ENCODE assay signal across 23 mouse cellular contexts in genomic region chr9:21062928-21063327, GRCm38 (mm10). TPM values are rescaled to one million over a fixed set of nuclear protein-coding genes. Genes with fewer than 3 reads are reported as not detected.
DNase-seq lines count a peak whose midpoint lies in the region; ATAC-seq and TF ChIP-seq lines count a peak whose summit lies in the region.
"Had no signal": no experiment of that assay in that cellular context is flagged by ENCODE, and none has a peak within 500 bp of the region (broad histone marks: within the 10 kb centered on the region; RNA-seq: fewer than 3 reads in every experiment).

No protein-coding gene starts in this region.

- H3K4me2 ChIP-seq in stomach, postnatal 0 days (replicated peaks; ENCODE audit: low read depth) = no peak overlapping the region
- H3K4me2 ChIP-seq: embryonic facial prominence, embryonic 15.5 days; forebrain, embryonic 15.5 days; hindbrain, embryonic 15.5 days; limb, embryonic 12.5 days; neural tube, embryonic 15.5 days had no signal

- peak; percentile 96 for ATAC-seq in frontal cortex, adult (ENCODE audit: low TSS enrichment)
- ATAC-seq in stomach, postnatal 0 days (ENCODE audit: low FRiP score, low TSS enrichment) = 0 out of 2 replicates have a peak, but pooled peaks have one; percentile 15
- ATAC-seq: forebrain, embryonic 15.5 days had no signal

- H3K27ac ChIP-seq in stomach, postnatal 0 days (replicated peaks) = no peak overlapping the region
- H3K27ac ChIP-seq: embryonic facial prominence, embryonic 15.5 days; forebrain, embryonic 15.5 days; heart, embryonic 10.5 days; hindbrain, embryonic 15.5 days; limb, embryonic 12.5 days; liver, embryonic 14.5 days; midbrain, embryonic 10.5 days; neural tube, embryonic 15.5 days had no signal

- no peak overlapping the region for H3K4me3 ChIP-seq in stomach, postnatal 0 days (ENCODE audit: low read depth, low read length)
- H3K4me3 ChIP-seq: embryonic facial prominence, embryonic 15.5 days; forebrain, embryonic 15.5 days; heart, embryonic 10.5 days; hindbrain, embryonic 15.5 days; limb, embryonic 12.5 days; midbrain, embryonic 10.5 days; neural tube, embryonic 15.5 days had no signal

- no peak for TF ChIP-seq CTCF in stomach, postnatal 0 days (IDR thresholded peaks at IDR 0.05; ENCODE audit: low read depth)

- no peaks in the 10 kb centered on the region for H3K27me3 ChIP-seq in stomach, postnatal 0 days (ENCODE audit: control insufficient read depth, insufficient read depth, low read length)
- H3K27me3 ChIP-seq: CH12.LX; embryonic facial prominence, embryonic 15.5 days; forebrain, embryonic 15.5 days; hindbrain, embryonic 15.5 days; limb, embryonic 12.5 days; neural tube, embryonic 15.5 days had no signal

- H3K36me3 ChIP-seq in stomach, postnatal 0 days (ENCODE audit: control insufficient read depth, insufficient read depth, low read length) = peaks cover 5% of the 10 kb centered on the region; the same call in 1 of the 2 replicates

- no peak for TF ChIP-seq EP300 in stomach, postnatal 0 days (optimal IDR thresholded peaks at IDR 0.05)

- 87% methylated on average over 2 of the region's 2 CpGs for WGBS in stomach, postnatal 0 days

- H3K9ac ChIP-seq in stomach, postnatal 0 days (ENCODE audit: low read length) = no peak overlapping the region
- H3K9ac ChIP-seq: embryonic facial prominence, embryonic 15.5 days; forebrain, embryonic 15.5 days; hindbrain, embryonic 15.5 days; limb, embryonic 12.5 days; liver, embryonic 14.5 days; neural tube, embryonic 15.5 days had no signal

- intact Hi-C loops in left cerebral cortex, postnatal 14 days (cut with DNase I) = no loop called here

- no peaks in the 10 kb centered on the region for H3K4me1 ChIP-seq in stomach, postnatal 0 days (replicated peaks; ENCODE audit: control insufficient read depth, insufficient read depth)
- H3K4me1 ChIP-seq: embryonic facial prominence, embryonic 15.5 days; forebrain, embryonic 15.5 days; heart, embryonic 10.5 days; hindbrain, embryonic 15.5 days; limb, embryonic 12.5 days; neural tube, embryonic 15.5 days had no signal

- DNase-seq in frontal cortex, postnatal 25 days (ENCODE audit: low spot score in 2 of 2) = no peak
- peak; percentile 81 to 86 for DNase-seq in frontal cortex, adult 2 months (ENCODE audit: extremely low spot score in 1 of 2, low spot score in 1 of 2)
- DNase-seq in left cerebral cortex, postnatal 14 days (ENCODE audit: low spot score in 2 of 2) = peak; percentile 70 to 86
- DNase-seq in stomach, postnatal 0 days (ENCODE audit: low spot score) = no peak
- no peak for DNase-seq in adrenal gland, adult 18-20 months (ENCODE audit: low spot score in 2 of 2)
- DNase-seq in c-Kit-positive CD71-positive TER-119-positive erythroid progenitor cells, embryonic 14.5 days (ENCODE audit: low spot score) = no peak
- no peak for DNase-seq in gastrocnemius, postnatal 10 days
- DNase-seq: cerebellum, adult 8-10 months; gastrocnemius, postnatal 25 days; heart, postnatal 14 days; kidney, adult 2 months; kidney, postnatal 36 days; lung, postnatal 14 days had no signal

- H3K9me3 ChIP-seq in stomach, postnatal 0 days (ENCODE audit: control insufficient read depth, low read length) = no peaks in the 10 kb centered on the region
- H3K9me3 ChIP-seq: embryonic facial prominence, embryonic 15.5 days; forebrain, embryonic 15.5 days; heart, embryonic 10.5 days; hindbrain, embryonic 15.5 days; limb, embryonic 12.5 days; midbrain, embryonic 10.5 days; neural tube, embryonic 15.5 days had no signal

RNA-seq across cellular contexts. Expression of gene Zglp1, which starts 4.0 kb away (rescaled TPM):
- polyA plus RNA-seq in frontal cortex, adult 2 months (2012; rRNA removed) = not detected in 2 replicates
- 1 to 10 TPM in 1 of 2 experiments, not detected in 1; 1.8 TPM for total RNA-seq in left cerebral cortex, postnatal 14 days (2021)
- polyA plus RNA-seq in stomach, postnatal 0 days (2015; fragmentation: Nextera tagmentation; extraction: Ambion mirVana) = not detected in 2 replicates
- not detected for total RNA-seq in adrenal gland, adult 18-20 months (2021)
- total RNA-seq in gastrocnemius, postnatal 10 days (2021) = not detected
- total RNA-seq: gastrocnemius, postnatal 25 days; heart, postnatal 14 days had no signal
- polyA plus RNA-seq: kidney, adult 2 months had no signal

RNA-seq across cellular contexts. Expression of gene Gm49373, which starts 10.0 kb away (rescaled TPM):
- polyA plus RNA-seq in frontal cortex, adult 2 months (2012; rRNA removed) = 1.6 and 2.5 TPM in 2 replicates
- under 1 TPM; 0.72 to 0.90 TPM for total RNA-seq in left cerebral cortex, postnatal 14 days (2021)
- polyA plus RNA-seq in stomach, postnatal 0 days (2015; fragmentation: Nextera tagmentation; extraction: Ambion mirVana) = 0.11 and 0.24 TPM in 2 replicates
- under 1 TPM; 0.53 to 0.80 TPM for total RNA-seq in adrenal gland, adult 18-20 months (2021)
- under 1 TPM; 0.14 to 0.32 TPM for total RNA-seq in gastrocnemius, postnatal 10 days (2021)

RNA-seq across cellular contexts. Expression of gene Fdx1l, which starts 10.5 kb away (rescaled TPM):
- 123 and 124 TPM in 2 replicates for polyA plus RNA-seq in frontal cortex, adult 2 months (2012; rRNA removed)
- 10 to 100 TPM; 54.8 to 55.0 TPM for total RNA-seq in left cerebral cortex, postnatal 14 days (2021)
- 39.4 and 42.3 TPM in 2 replicates for polyA plus RNA-seq in stomach, postnatal 0 days (2015; fragmentation: Nextera tagmentation; extraction: Ambion mirVana)
- 10 to 100 TPM; 38.3 to 39.2 TPM for total RNA-seq in adrenal gland, adult 18-20 months (2021)
- 10 to 100 TPM; 24.2 to 24.9 TPM for total RNA-seq in gastrocnemius, postnatal 10 days (2021)

RNA-seq across cellular contexts. Expression of gene Gm38431, which starts 28.9 kb away (rescaled TPM):
- polyA plus RNA-seq in frontal cortex, adult 2 months (2012; rRNA removed) = 1.4 and 1.7 TPM in 2 replicates
- total RNA-seq in left cerebral cortex, postnatal 14 days (2021) = 1 to 10 TPM; 1.8 to 2.6 TPM
- 0.28 and 0.86 TPM in 2 replicates for polyA plus RNA-seq in stomach, postnatal 0 days (2015; fragmentation: Nextera tagmentation; extraction: Ambion mirVana)
- 1 to 10 TPM; 1.8 to 1.9 TPM for total RNA-seq in adrenal gland, adult 18-20 months (2021)
- 1 to 10 TPM in 1 of 2 experiments, under 1 TPM in 1; 0.61 to 1.2 TPM for total RNA-seq in gastrocnemius, postnatal 10 days (2021)

RNA-seq across cellular contexts. Expression of gene Raver1, which starts 28.9 kb away (rescaled TPM):
- 27.9 and 28.2 TPM in 2 replicates for polyA plus RNA-seq in frontal cortex, adult 2 months (2012; rRNA removed)
- 10 to 100 TPM; 30.0 to 30.9 TPM for total RNA-seq in left cerebral cortex, postnatal 14 days (2021)
- 15.0 and 18.3 TPM in 2 replicates for polyA plus RNA-seq in stomach, postnatal 0 days (2015; fragmentation: Nextera tagmentation; extraction: Ambion mirVana)
- 10 to 100 TPM; 42.9 to 47.1 TPM for total RNA-seq in adrenal gland, adult 18-20 months (2021)
- total RNA-seq in gastrocnemius, postnatal 10 days (2021) = 10 to 100 TPM; 22.1 to 25.6 TPM

Comparison
In these comparisons a context has a peak if more than half of its experiments do, and no peak if none do; other contexts are left out.
1. DNase-seq: peak in frontal cortex, adult 2 months (2 of 2) and left cerebral cortex, postnatal 14 days (2 of 2); none in frontal cortex, postnatal 25 days (0 of 2), stomach, postnatal 0 days (single experiment), adrenal gland, adult 18-20 months (0 of 2), c-Kit-positive CD71-positive TER-119-positive erythroid progenitor cells, embryonic 14.5 days (single experiment) and gastrocnemius, postnatal 10 days (single experiment).